Mouse (Mus musculus): ENCODE data around the gene 2310011J03Rik. TPM values are rescaled to one million over a fixed set of nuclear protein-coding genes. Genes with fewer than 3 reads are reported as not detected.

2310011J03Rik gene
- polyA plus RNA-seq, 1 experiment from 2014 or later = 46.8 TPM

DNA sequence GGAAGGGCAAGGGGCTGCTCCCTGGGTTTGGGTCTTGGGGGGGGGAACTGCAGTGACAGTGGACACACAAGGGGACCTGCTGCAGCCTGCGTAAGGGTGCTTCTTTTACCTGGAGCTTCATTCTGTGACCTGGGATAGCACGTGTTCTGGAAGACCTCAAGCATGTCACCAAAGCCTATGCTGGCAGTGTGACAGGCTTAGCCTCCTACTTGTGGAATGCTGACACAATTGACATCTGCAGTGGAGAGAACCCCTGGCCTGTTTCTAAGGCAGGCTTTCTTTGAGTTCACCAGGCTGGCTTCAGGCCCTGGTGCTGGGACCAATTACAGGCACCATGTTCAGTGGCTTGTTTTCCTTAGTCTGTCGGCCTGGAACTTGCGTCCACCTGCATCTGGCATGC is 26.0 kb downstream of the 2310011J03Rik start:
- Histone ChIP-seq H3K27me3 (ENCODE audit: insufficient read depth, poor library complexity, severe bottlenecking) (peaks cover 31% of the 10 kb centered on the region), H3K9me3 (no peaks in the 10 kb centered on the region), H3K4me3 (peak overlapping the region; percentile 91; the same call in 1 of the 2 replicates), H3K4me1 (peaks cover 52% of the 10 kb centered on the region), H3K27ac (no peak overlapping the region), H3K36me3 (peaks cover 22% of the 10 kb centered on the region)
- no peak for DNase-seq (ENCODE audit: low spot score)
- 70% methylated on average over 4 of the region's 4 CpGs for WGBS

DNA sequence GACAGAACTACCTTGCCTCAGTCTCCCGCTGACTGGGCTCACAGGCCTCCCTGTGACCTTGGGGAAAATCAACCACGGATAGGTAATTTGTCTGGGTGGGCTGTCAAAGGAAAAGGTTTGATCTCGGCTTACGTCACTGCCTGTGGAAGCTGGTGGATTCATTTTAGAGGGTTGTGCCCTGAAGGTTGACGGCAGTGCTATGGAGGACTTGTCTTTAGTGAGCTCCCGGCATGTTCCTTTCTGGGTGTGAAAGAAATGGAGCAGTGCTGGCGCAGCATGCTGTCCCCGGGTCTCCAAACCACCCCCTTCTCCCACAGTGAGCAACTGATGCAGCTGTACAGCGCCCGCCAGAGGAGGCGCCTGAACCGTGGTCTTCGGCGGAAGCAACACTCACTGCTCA is 27.0 kb downstream of the 2310011J03Rik start:
- WGBS = 38% methylated on average over 14 of the region's 14 CpGs
- no peak for DNase-seq (ENCODE audit: low spot score)
- Histone ChIP-seq H3K36me3 (peaks cover 32% of the 10 kb centered on the region), H3K4me1 (peaks cover 48% of the 10 kb centered on the region), H3K9me3 (no peaks in the 10 kb centered on the region), H3K27ac (peak overlapping the region; percentile 98), H3K4me3 (peak overlapping the region; percentile 91), H3K27me3 (ENCODE audit: insufficient read depth, poor library complexity, severe bottlenecking) (peaks cover 21% of the 10 kb centered on the region)

GRCm38 (mm10) chr10:80292251-80293146 is 27.8 kb downstream of the 2310011J03Rik start, which contains the start of gene Rps15:
Rps15 (plus strand) TSS chr10:80292453.
- peaks cover 38% of the 10 kb centered on the region for H3K36me3 ChIP-seq
- under 1% methylated on average over 72 of the region's 72 CpGs for WGBS
- peak within 1 kb of the TSS; percentile 91 for H3K4me3 ChIP-seq
- DNase-seq (ENCODE audit: low spot score) = peak; percentile 97
- H3K27me3 ChIP-seq (ENCODE audit: insufficient read depth, poor library complexity, severe bottlenecking) = peaks cover 13% of the 10 kb centered on the region
- peaks cover 47% of the 10 kb centered on the region for H3K4me1 ChIP-seq
- H3K9me3 ChIP-seq = no peaks in the 10 kb centered on the region
- H3K27ac ChIP-seq = peak within 1 kb of the TSS; percentile 98

- DNase-seq (ENCODE audit: low spot score) = no peak
- Histone ChIP-seq H3K36me3 (peaks cover 61% of the 10 kb centered on the region), H3K9me3 (no peaks in the 10 kb centered on the region), H3K4me1 (peaks cover 11% of the 10 kb centered on the region), H3K4me3 (no peak overlapping the region), H3K27ac (no peak overlapping the region), H3K27me3 (ENCODE audit: insufficient read depth, poor library complexity, severe bottlenecking) (no peaks in the 10 kb centered on the region)
- WGBS = 66% methylated on average over 8 of the region's 8 CpGs
These were observed 31.7 kb downstream of the 2310011J03Rik start for GRCm38 (mm10) chr10:80288657-80289056.

GRCm38 (mm10) chr10:80288097-80288496 is 32.2 kb downstream of the 2310011J03Rik start:
- 0 out of 2 replicates have a peak, but pooled peaks cover 6% of the 10 kb centered on the region for H3K4me1 ChIP-seq
- H3K27ac ChIP-seq = no peak overlapping the region
- DNase-seq (ENCODE audit: low spot score) = no peak
- 94% methylated on average over 12 of the region's 12 CpGs for WGBS
- peaks cover 61% of the 10 kb centered on the region for H3K36me3 ChIP-seq
- H3K9me3 ChIP-seq = no peaks in the 10 kb centered on the region
- no peak overlapping the region for H3K4me3 ChIP-seq
- no peaks in the 10 kb centered on the region for H3K27me3 ChIP-seq (ENCODE audit: insufficient read depth, poor library complexity, severe bottlenecking)

DNA sequence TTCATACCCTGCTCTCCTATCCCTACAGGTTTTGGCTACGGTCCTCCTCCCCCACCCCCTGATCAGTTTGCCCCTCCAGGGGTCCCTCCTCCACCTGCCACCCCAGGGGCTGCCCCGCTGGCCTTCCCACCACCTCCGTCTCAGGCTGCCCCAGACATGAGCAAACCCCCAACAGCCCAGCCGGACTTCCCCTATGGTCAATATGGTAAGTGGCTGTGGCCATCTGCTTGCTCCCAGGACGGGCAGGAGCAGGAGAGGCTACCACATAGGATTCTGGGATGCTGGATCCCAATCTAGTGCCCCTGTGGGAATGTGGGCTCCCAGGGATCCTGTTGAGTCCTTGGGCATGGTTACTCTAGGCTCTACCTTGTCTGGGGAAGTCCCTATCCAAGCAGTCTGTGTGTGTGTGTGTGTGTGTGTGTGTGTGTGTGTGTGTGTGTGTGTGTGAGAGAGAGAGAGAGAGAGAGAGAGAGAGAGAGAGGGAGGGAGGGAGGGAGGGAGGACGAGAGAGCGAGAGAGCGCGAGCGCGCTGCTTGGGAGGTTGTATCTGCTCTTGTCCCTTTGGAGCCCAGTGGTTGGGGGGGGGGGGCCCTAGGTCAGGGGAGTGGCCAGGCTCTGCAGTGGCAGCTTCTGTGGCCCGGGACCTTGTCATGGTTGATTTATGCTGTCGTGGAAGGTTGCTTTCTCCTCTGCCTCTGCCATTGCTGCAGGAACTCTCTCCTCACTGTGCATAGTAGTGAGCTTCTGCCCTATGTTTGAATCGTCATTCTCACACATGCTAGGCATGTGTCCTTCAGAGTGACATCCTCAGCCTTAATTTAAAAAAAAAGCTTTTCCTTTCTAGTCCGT is 34.9 kb downstream of the 2310011J03Rik start:
- Histone ChIP-seq H3K4me3 (no peak overlapping the region), H3K9me3 (no peaks in the 10 kb centered on the region), H3K36me3 (peaks cover 87% of the 10 kb centered on the region), H3K4me1 (peaks cover 12% of the 10 kb centered on the region; the same call in 1 of the 2 replicates), H3K27ac (no peak overlapping the region), H3K27me3 (ENCODE audit: insufficient read depth, poor library complexity, severe bottlenecking) (no peaks in the 10 kb centered on the region)
- WGBS = 86% methylated on average over 15 of the region's 15 CpGs
- DNase-seq (ENCODE audit: low spot score) = no peak

DNA sequence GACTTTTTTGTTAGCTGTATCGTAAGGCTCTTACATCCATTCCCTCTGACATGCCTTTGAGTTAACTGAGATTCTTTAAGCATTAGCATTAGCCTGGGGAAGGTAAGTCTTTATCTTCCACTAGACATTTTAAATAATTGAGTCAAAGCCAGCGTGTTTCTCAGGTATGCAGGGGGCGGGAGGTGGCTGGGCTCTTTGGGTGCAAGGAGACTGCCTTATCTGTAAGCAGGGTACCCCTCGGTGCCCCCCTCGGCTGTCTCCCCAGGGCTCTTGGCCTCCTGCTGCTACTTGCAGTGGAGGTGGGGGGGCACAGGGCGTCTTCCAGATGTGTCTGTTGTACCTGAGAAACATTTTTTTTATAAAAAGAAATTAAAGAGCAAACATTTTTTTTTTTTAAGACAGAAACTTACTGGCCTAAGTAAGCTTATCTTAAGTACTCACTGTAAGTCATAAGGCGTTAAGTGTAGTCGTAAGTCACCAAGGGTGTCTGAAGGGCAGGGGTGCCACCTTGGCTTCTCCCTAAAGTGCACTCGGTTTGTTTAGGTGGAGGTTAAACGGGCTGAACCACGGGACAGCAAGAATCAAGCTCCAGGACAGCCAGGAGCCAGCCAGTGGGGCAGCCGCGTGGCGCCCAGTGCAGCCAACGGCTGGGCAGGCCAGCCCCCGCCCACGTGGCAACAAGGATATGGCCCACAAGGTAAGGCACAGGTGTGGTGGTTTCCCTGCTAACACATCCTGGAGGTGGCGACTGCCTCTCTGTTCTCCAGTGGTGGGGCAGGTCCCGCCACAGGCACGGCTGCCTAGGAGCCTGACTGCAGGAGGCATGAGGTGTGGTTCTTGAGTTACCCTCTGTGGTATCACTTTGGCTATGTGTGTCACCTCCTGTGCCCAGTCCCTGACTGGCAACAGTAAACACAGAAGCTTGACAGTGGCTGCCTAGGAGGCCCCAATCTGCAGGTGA is 37.6 kb downstream of the 2310011J03Rik start:
- Histone ChIP-seq H3K4me1 (peaks cover 12% of the 10 kb centered on the region; the same call in 1 of the 2 replicates), H3K4me3 (no peak overlapping the region), H3K36me3 (peaks cover 98% of the 10 kb centered on the region), H3K27ac (no peak overlapping the region), H3K27me3 (ENCODE audit: insufficient read depth, poor library complexity, severe bottlenecking) (no peaks in the 10 kb centered on the region), H3K9me3 (no peaks in the 10 kb centered on the region)
- WGBS = 86% methylated on average over 20 of the region's 20 CpGs
- no peak for DNase-seq (ENCODE audit: low spot score)

- H3K4me1 ChIP-seq = peaks cover 10% of the 10 kb centered on the region; the same call in 1 of the 2 replicates
- no peak for DNase-seq (ENCODE audit: low spot score)
- peaks cover 98% of the 10 kb centered on the region for H3K36me3 ChIP-seq
- H3K9me3 ChIP-seq = no peaks in the 10 kb centered on the region
- no peak overlapping the region for H3K4me3 ChIP-seq
- no peaks in the 10 kb centered on the region for H3K27me3 ChIP-seq (ENCODE audit: insufficient read depth, poor library complexity, severe bottlenecking)
- 79% methylated on average over 8 of the region's 8 CpGs for WGBS
- H3K27ac ChIP-seq = no peak overlapping the region
These were observed 38.4 kb downstream of the 2310011J03Rik start for GRCm38 (mm10) chr10:80281921-80282371.

GRCm38 (mm10) chr10:80281304-80281703 is 39.0 kb downstream of the 2310011J03Rik start:
- Histone ChIP-seq H3K4me1 (peaks cover 10% of the 10 kb centered on the region; the same call in 1 of the 2 replicates), H3K27me3 (ENCODE audit: insufficient read depth, poor library complexity, severe bottlenecking) (no peaks in the 10 kb centered on the region), H3K9me3 (no peaks in the 10 kb centered on the region), H3K36me3 (peaks cover 98% of the 10 kb centered on the region), H3K27ac (no peak overlapping the region), H3K4me3 (no peak overlapping the region)
- DNase-seq (ENCODE audit: low spot score) = no peak
- 74% methylated on average over 7 of the region's 7 CpGs for WGBS

DNA sequence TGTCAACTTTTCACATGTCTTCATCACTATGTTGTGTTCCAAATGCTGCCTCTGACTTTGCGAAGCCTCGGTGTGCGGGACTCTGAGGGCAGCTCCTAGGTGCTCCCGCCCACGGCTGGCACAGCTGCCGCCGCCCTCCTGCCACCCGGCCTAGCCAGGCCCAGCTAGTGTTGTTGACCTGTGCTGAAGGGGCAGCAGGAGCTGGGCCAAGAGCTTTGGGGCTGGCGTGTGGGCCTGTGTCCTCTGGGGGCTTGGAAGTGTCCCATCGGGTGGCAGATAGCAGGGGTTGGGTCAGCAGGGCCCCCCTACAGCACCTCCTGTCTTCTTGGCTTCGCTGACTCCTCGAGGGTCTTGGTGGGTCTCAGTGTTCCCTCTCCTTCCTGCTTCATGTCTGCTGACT is 41.1 kb downstream of the 2310011J03Rik start:
- H3K27me3 ChIP-seq (ENCODE audit: insufficient read depth, poor library complexity, severe bottlenecking) = no peaks in the 10 kb centered on the region
- H3K9me3 ChIP-seq = no peaks in the 10 kb centered on the region
- 93% methylated on average over 12 of the region's 12 CpGs for WGBS
- H3K4me3 ChIP-seq = no peak overlapping the region
- peaks cover 97% of the 10 kb centered on the region for H3K36me3 ChIP-seq
- no peak for DNase-seq (ENCODE audit: low spot score)
- no peak overlapping the region for H3K27ac ChIP-seq
- peaks cover 10% of the 10 kb centered on the region; the same call in 1 of the 2 replicates for H3K4me1 ChIP-seq

DNA sequence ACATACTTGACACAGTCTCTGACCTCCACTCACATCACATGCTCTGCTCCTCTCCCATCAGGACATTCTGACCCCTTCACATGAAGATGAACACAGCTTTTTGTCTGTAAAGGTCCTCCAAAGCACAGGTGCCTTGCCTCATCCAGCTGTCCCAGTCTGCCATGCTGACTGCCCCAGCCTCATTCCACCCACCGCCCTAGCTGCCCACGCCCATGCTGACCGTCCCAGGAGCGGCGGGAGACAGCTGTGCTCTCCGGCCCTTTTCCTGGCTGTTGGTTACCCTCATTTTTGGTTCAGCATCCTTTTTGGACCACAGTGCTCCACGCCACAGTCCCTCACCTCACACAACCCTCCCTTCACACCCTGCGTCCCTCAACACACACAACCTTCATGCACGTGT is 41.9 kb downstream of the 2310011J03Rik start:
- H3K27ac ChIP-seq = no peak overlapping the region
- peaks cover 13% of the 10 kb centered on the region; the same call in 1 of the 2 replicates for H3K4me1 ChIP-seq
- no peak for DNase-seq (ENCODE audit: low spot score)
- peaks cover 97% of the 10 kb centered on the region for H3K36me3 ChIP-seq
- whole genome bisulfite sequencing = 94% methylated on average over 9 of the region's 9 CpGs
- H3K27me3 ChIP-seq (ENCODE audit: insufficient read depth, poor library complexity, severe bottlenecking) = no peaks in the 10 kb centered on the region
- no peak overlapping the region for H3K4me3 ChIP-seq
- no peaks in the 10 kb centered on the region for H3K9me3 ChIP-seq

DNA sequence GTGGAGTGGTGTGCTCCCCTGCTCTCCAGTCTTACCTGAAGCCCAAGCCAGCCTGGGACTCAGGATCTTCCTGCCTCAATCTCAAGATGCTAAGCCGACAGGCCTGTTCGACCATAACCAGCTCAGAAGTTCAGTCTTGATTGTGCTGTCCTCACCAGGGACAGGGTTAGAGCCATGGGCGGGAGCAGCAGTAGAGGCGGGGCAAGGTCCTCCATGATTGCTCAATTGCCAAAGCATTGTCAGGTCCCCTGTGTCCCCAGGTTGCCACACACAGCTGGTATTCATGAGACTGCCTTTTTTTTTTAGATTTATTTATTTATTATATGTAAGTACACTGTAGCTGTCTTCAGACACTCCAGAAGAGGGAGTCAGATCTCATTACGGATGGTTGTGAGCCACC is 44.1 kb downstream of the 2310011J03Rik start:
- peaks cover 16% of the 10 kb centered on the region for H3K4me1 ChIP-seq
- H3K27me3 ChIP-seq (ENCODE audit: insufficient read depth, poor library complexity, severe bottlenecking) = no peaks in the 10 kb centered on the region
- no peak overlapping the region for H3K27ac ChIP-seq
- no peak overlapping the region for H3K4me3 ChIP-seq
- peaks cover 91% of the 10 kb centered on the region for H3K36me3 ChIP-seq
- no peak for DNase-seq (ENCODE audit: low spot score)
- H3K9me3 ChIP-seq = no peaks in the 10 kb centered on the region
- WGBS = 87% methylated on average over 5 of the region's 5 CpGs
